Mouse (Mus musculus) kidney, adult 18-20 months (tissue): Measurements from ENCODE around the gene Klhl25.
"Not testable (repeated sequence)": the region's sequence is repeated elsewhere in the genome, so short reads cannot be mapped to it uniquely, and the experiment has no call there.

Experiments used
- DNase-seq: peaks from one replicate; pipeline ENCODE4 v3.0.0; 2021

Gene Klhl25

DNA sequence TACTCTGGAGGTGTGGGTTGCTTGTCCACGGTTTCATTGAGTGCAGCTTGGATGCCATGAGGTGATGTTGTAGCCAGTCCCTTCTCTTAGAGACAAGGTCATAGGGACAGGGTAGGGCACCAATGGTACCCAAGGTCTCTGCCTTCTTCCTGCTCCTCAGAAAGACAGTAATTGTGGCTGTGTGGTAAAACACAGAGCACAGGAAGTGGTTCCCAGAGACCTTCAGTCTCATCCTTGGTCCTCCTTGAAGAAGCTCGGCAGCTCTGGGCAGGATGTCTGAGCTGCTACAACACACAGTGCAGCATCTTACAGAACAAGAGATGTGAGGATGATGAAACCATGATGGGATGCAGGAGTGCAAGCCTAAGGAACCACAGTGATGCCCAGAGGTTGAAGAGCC, 31.3 kb downstream of the Klhl25 start:
- not testable (repeated sequence) for DNase-seq

DNA sequence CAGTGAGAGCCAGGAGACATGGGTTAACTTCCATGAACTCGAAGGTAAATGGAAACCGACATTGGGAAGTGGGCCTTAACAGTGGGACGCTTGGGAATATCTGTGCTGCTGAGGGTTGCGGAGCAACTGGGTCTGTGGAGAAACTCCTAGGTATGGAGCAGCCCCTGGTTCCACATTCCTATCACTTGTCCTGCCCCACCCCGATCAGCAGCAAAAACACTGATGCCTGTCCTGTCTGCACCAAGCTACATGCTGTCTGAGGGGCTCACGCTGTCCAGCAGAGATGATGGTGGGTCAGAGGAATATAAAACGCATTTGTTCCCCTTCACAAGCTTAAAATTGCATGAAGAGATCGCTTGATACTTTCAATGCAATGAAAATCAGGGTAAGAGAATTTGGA, 32.1 kb downstream of the Klhl25 start:
- no peak for DNase-seq

DNA sequence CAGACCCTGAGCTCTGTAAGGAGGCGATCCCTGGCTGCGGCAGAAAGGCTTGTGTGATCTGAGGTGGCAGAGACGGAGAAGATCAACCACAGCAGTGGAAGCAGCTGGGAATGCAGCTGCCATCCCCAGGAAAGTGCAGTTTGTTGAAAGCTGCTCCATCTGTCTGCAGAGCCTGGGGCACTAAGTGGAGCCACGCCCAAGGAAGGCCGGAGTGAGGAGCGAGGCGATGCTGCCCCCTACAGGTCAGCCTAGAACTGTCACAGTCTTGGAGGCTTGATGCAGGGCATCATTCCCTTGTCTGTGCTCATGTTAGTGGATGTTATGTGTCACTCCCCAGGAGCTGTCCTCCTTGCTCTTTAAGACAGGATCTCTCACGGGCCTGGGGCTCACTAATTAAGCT, 32.5 kb downstream of the Klhl25 start:
- DNase-seq, result peak; percentile 78

DNA sequence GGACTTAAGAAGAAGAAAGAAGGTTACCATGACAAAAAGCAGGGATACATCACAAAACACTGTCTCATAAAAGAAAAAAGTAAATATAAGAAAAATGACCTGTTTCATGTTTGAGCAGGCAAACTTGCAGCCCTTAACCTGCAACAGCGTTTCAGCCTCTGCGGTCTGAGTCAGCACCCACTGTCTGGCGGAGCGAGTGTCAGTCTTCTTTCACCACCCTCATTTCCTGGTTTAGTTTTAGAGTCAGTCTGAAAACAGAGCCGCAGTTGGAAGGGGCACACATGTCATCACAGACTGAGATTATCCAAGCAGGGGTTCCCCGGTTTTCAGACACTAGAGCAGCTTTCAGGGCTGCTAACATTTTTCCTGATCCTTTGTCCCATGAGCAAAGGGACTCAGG, 33.3 kb downstream of the Klhl25 start:
- no peak for DNase-seq

DNA sequence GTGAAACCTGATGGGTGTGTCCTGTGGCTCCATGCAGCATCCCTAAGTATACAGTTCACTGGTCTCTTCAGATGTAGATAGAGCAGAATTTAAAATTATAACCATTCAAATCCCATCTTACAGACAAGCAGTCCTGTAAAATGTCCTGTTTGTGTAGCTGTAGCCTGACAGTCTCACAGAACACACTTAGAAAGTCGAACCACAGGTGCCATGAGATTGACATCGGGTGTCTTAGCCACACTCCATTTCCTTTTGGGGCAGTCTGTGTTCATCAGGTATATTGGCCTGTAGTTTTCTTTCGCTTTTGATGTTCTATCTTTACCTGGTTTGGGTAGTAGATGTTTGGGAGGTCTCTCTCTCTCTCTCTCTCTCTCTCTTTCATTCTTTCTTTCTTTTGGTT, 33.7 kb downstream of the Klhl25 start:
- DNase-seq, result no peak

DNA sequence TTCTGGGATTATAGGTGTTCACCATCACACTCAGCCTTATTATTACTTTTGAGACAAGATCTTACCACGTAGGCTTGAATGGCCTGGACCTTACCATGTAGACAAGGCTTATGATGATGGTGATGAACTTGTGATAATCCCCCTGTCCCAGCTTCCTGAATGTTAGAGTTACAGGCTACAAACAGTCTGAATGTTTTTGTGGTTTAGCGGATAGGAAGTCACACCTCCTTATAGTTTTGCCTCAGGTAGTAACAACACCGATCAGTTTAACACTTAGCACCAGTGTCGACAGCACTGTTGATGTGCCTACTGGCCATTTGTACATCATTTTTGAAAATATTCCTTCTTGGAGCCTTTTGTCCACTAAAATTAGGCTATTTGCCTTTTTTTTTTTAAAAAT, 43.4 kb downstream of the Klhl25 start:
- no peak for DNase-seq

DNA sequence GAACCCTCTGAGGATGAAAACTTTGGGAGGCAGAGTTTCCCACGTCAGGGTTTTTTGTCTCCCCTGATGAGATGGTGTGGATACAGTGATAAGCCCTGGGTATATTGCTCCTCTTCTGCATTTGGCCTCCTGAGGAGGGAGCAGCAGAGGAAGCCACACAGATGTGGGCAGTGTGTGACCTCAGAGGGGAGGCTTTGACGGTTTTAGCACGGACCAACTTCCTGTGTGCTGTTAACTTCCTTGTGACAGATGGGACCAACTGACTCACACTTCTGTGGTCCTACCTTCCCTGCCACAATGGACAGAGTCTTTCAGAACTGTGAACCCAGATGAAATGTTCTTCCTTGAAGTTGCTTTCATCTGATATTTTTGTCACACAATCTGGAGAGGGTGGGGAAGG, 44.6 kb downstream of the Klhl25 start:
- DNase-seq, result no peak

DNA sequence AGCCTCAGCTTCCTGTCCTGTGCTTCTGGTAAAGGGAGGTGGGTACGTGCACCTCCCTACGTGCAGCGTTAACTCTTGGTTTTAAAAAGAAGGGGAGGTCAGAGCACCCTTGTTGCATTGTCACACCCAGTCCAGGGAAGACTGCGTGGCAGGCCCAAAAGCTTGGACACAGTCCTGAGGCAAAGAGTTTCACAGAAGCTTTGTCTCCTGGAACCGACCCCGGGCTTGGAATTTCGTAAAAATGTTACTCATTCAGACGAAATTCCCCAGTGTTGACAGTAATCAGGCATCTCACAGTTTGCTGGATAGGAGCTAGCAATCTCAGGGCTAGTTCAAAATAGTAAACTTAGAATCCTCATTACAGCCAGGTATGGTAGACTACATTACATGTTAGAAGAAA, 45.6 kb downstream of the Klhl25 start:
- no peak for DNase-seq

DNA sequence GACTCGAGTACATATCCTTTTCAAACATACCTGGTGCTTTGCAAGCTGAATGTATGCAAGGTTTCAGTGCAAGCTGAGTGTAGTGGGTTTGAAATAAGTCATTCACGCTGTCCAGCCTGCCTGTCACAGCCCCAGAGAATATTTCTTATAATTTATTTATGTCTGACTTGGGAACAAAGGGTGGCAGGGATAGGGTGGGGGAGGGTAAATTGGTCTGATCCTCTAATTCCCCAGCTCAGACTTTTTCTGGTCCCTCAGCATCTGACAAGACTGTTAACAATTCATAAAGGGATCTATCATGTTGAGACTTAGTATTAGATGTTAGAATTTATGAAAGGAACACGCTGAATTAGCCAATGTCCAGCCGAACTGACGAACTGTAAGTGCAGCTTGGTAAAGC, 48.9 kb downstream of the Klhl25 start:
- DNase-seq, result no peak

DNA sequence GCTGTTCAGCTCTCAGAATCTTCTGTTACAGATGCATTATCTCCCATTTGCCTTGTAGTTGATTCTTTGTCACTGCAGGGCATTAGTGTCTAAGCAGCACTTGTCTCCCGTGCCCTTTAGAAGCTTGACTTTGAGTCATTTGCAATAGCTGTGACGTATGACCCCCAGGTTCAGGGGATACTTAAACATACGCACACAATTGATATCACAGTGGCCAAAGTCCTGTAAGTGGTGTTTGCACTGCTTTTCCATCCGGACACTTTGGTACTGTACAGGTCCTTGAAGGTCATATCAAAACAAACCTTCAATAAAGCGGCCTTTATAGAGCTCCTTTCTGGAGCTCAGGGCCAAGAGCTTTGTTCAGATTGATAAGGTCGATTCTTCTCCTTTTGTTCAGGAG, 51.0 kb downstream of the Klhl25 start:
- DNase-seq, result no peak

DNA sequence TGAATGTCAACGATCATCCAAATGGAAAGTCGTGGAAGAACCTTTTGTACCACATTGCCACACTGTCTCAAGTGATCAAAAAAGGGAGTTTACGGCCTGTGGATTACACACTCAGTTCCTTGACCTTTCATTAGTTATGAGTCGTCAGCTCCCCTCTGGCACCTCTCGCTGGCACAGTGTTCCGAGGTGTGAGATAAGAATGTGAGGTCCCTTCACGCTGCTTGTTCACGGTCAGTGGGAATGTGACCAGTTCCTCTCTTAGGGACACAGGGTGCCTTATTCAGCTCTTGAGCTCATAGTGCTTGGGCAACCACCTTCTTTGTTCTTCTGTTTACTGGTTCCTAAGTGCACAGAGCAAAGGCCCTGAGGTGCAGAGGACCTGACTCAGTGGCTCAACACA, 51.4 kb downstream of the Klhl25 start:
- DNase-seq, result no peak

DNA sequence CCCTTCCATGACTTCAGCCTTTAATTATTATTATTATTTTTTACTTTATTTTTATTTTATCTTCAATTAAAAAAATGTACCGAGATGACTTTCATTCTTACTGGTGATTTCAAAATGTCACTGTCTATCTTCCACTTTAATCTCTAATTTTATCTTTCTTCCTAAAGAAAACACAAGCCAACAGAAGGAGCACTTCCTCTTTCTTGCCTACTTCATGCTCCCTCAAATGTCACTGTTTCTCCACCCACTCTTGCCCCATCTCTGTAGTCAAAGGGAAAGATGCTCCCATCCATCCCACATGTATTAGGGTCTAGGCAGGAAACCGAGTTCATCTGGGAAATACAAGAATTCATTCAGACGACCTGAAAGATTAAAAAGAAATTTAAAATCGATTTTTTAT, 51.8 kb downstream of the Klhl25 start:
- no peak for DNase-seq

DNA sequence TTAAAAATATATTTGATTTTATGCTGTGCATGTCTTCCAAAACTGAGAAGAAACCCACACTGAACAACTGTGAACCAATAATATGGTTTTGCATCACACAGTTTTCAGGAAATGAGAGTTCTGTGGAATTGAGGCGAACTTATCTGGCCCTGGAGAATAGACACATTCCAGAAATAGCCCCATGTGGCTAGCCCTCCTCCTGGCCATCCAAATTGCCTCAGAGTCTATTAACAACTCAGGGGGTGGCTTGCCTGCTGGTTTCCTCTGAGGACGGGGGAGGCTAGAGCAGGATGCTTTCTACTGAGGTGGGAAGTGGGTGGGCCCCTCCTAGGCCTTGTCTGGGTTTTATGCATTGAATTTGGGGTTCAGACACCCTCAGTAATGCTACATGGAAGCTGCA, 57.0 kb downstream of the Klhl25 start:
- no peak for DNase-seq

DNA sequence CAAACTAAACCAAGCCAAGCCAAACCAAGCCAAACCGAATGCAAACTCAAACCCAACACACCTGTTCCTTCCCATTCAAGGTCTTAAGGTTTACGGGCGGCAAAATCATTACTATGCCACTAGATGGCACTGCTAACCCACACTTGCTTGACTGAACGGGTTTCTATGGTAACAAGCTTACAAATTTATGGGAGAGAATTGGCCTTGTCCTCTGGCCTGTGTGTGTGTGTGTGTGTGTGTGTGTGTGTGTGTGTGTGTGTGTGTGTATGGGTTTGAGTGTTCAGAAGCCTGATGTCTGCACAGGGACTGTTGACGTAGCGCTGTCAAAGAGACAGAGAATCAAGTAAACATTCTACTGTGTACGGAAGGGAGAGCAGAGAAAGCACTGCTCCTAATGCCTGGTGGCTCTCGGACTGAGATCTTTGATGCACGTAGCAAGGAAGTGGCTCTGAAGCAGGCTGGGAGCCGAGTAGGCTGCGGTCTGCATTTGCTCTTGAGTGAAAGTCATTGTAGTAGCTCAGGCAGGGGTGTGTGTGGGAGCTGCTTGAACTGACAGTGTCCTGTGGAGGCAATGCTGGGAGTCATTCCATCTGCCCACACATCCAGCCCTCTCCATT, 62.0 kb downstream of the Klhl25 start:
- peak; percentile 58 for DNase-seq

DNA sequence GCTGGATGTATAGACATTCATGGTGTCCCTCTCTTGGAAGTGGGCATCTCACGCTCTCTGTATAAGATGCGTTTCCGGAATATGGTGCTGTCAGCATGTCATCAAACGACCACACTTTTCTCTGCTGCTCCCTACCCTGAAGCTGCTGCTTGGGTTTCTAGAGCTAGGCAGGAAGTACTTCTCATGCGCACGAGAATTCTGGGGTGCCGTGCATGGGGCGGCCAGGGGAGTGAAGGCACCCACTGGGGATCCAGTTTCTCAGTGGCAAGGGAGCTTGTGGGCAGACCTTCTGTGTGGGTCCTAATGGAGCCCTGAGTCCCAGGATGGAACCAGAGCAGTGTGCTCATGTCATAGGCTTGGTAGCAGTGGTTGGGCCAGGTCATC, 62.5 kb downstream of the Klhl25 start:
- no peak for DNase-seq

DNA sequence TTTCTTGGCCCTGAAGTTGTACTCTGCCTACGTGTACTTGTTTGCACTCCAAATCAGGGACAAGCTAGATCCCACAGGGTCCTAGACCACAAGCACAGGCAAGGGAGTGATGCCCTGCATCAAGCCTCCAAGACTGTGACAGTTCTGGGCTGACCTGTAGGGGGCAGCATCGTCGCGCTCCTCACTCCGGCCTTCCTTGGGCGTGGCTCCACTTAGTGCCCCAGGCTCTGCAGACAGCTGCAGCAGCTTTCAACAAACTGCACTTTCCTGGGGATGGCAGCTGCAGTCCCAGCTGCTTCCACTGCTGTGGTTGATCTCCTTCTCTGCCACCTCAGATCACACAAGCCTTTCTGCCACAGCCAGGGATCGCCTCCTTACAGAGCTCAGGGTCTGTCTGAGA, 65.8 kb downstream of the Klhl25 start:
- peak; percentile 70 for DNase-seq

DNA sequence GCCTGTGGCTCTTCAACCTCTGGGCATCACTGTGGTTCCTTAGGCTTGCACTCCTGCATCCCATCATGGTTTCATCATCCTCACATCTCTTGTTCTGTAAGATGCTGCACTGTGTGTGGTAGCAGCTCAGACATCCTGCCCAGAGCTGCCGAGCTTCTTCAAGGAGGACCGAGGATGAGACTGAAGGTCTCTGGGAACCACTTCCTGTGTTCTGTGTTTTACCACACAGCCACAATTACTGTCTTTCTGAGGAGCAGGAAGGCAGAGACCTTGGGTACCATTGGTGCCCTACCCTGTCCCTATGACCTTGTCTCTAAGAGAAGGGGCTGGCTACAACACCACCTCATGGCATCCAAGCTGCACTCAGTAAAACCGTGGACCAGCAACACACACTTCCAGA, 67.4 kb downstream of the Klhl25 start:
- not testable (repeated sequence) for DNase-seq

DNA sequence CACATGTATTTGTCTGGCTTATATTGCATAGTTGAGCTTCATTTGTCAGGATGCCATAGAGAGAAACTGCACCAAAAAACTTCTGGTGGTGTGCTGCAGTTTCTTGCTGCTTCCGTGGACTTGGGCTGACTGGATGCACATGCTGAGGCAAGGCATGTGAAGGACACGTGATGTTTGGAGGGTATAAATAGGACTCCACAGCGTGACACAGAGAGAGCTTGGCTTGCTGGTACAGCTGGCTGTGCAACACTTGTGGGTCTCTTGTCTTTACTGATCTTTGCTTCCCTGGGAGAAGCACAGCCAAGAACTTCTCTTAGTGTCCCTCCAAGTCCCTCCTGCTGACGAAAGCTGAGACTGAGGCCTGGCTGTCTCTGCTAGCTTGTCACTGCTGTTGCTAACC, 69.6 kb downstream of the Klhl25 start:
- DNase-seq, result no peak

DNA sequence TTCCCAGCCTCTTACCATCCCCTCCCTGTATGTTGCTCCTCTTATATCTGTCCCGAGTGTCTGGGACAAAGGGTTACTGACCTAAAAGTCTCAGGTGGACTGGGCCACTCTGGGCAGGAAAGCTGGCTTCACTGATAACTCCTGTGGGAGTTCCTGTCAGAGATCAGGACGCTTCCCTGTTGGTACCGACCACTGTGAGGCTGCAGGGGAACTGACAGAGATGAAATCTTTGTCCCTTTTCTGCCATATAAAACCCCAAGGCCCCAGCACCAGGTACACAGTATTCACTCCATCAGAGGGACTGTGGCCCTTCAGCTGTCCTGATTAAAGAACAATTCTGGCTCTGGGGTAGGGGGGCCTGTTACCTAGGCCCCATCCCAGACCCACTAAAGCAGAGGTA, 71.6 kb downstream of the Klhl25 start:
- not testable (repeated sequence) for DNase-seq
